In the genomic region with DNA sequence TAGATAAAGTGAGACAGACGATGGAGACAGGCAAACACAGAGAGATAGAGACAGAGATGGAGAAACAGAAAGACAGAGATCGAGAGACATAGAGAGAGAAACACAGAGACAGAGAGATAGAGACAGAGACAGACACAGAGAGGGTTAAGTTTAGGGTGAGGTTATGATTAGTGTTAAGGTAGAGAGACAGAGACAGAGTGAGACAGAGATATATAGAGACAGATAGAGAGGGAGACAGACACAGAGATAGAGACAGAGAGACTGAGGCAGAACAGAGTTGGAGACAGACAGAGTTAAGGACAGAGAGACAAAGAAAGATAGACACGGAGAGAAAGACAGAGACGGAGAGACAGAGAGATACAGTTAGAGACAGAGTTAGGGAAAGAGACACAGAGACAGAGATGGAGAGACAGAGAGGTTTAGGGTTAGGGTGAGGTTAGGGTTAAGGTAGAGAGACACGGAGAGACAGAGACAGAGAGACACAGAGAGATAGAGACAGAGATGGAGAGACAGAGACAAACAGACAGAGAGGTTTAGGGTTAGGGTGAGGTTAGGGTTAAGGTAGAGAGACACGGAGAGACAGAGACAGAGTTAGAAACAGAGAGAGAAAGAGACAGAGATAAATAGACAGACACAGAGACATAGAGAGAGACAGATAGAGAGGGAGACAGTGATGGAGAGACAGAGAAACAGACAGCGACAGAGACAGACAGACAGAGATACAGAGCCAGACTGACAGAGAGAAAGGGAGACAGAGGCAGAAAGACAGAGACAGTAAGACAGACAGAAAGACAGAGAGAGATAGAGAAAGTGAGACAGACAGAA, we compare ENCODE assay signal across 23 mouse cellular contexts. TPM values are rescaled to one million over a fixed set of nuclear protein-coding genes. Genes with fewer than 3 reads are reported as not detected.
DNase-seq lines count a peak whose midpoint lies in the region; ATAC-seq and TF ChIP-seq lines count a peak whose summit lies in the region.
"Had no signal": no experiment of that assay in that cellular context is flagged by ENCODE, and none has a peak within 500 bp of the region (broad histone marks: within the 10 kb centered on the region; RNA-seq: fewer than 3 reads in every experiment).

No protein-coding gene starts in this region.

- no peak for TF ChIP-seq EP300 in MEL (IDR thresholded peaks at IDR 0.05; ENCODE audit: low read depth in 1 of 2, low read length in 2 of 2)

- no peaks in the 10 kb centered on the region for H3K27me3 ChIP-seq in MEL (ENCODE audit: control insufficient read depth in 1 of 2, insufficient read depth in 2 of 2, low read length in 2 of 2)
- no peaks in the 10 kb centered on the region for H3K27me3 ChIP-seq in hindbrain, embryonic 10.5 days (ENCODE audit: insufficient read depth, poor library complexity, severe bottlenecking)
- no peaks in the 10 kb centered on the region for H3K27me3 ChIP-seq in midbrain, embryonic 16.5 days (ENCODE audit: control insufficient read depth, insufficient read depth, low read depth, low read length)
- H3K27me3 ChIP-seq: heart, embryonic 15.5 days; limb, embryonic 12.5 days; neural tube, embryonic 15.5 days had no signal

- H3K27ac ChIP-seq in MEL (ENCODE audit: control insufficient read depth, low read depth, low read length) = no peak overlapping the region
- H3K27ac ChIP-seq in hindbrain, embryonic 10.5 days = no peak overlapping the region
- H3K27ac ChIP-seq in midbrain, embryonic 16.5 days (ENCODE audit: low read length) = no peak overlapping the region
- H3K27ac ChIP-seq: heart, embryonic 15.5 days; limb, embryonic 12.5 days; neural tube, embryonic 15.5 days had no signal

- peak; percentile 3 for DNase-seq in embryo, embryonic 10 days (ENCODE audit: low spot score)
- DNase-seq in embryo, embryonic 10.5 days (ENCODE audit: low spot score) = no peak
- DNase-seq in MEL (ENCODE audit: low read depth, low spot score) = peak; percentile 57
- DNase-seq in forelimb bud, embryonic 11.5 days (ENCODE audit: low read depth, low spot score) = peak; percentile 63
- DNase-seq in yolk sac, embryonic 10.5 days (ENCODE audit: low spot score) = peak; percentile 1
- no peak for DNase-seq in gastrocnemius, postnatal 4 days (ENCODE audit: low spot score in 2 of 2)
- DNase-seq in hindbrain, embryonic 10.5 days (ENCODE audit: low spot score) = no peak
- DNase-seq: kidney, adult 8-10 months; layer of hippocampus, postnatal 36 days; lung, adult 18-20 months had no signal

- no peak for TF ChIP-seq POLR2A in MEL (IDR thresholded peaks at IDR 0.05; ENCODE audit: control insufficient read depth in 1 of 2, insufficient read depth in 1 of 2, low read depth in 1 of 2, low read length in 2 of 2, poor library complexity in 1 of 2)

- no peak overlapping the region for H3K4me3 ChIP-seq in MEL (ENCODE audit: control insufficient read depth in 1 of 2, insufficient read depth in 1 of 2, low read depth in 2 of 2, low read length in 2 of 2)
- no peak overlapping the region for H3K4me3 ChIP-seq in hindbrain, embryonic 10.5 days
- H3K4me3 ChIP-seq in midbrain, embryonic 16.5 days (ENCODE audit: low read depth, low read length) = no peak overlapping the region
- H3K4me3 ChIP-seq: heart, embryonic 15.5 days; limb, embryonic 12.5 days; neural tube, embryonic 15.5 days had no signal

- 52% methylated on average over 4 of the region's 7 CpGs for WGBS in hindbrain, embryonic 10.5 days
- 54% methylated on average over 4 of the region's 7 CpGs for WGBS in midbrain, embryonic 16.5 days

- no peaks in the 10 kb centered on the region for H3K79me2 ChIP-seq in MEL (ENCODE audit: control insufficient read depth, insufficient read depth, low read length, poor library complexity)

- TF ChIP-seq CTCF in MEL (IDR thresholded peaks at IDR 0.05 in 2 of 3, conservative IDR thresholded peaks at IDR 0.05 in 1 of 3; ENCODE audit: control insufficient read depth in 1 of 3, insufficient read depth in 1 of 3, low read depth in 2 of 3, low read length in 3 of 3, poor library complexity in 1 of 3, severe bottlenecking in 1 of 3) = no peak

- H3K4me2 ChIP-seq in midbrain, embryonic 16.5 days (ENCODE audit: low read length) = no peak overlapping the region
- H3K4me2 ChIP-seq: heart, embryonic 15.5 days; limb, embryonic 12.5 days; neural tube, embryonic 15.5 days had no signal

- H3K36me3 ChIP-seq in MEL (ENCODE audit: control insufficient read depth in 1 of 2, insufficient read depth in 2 of 2, low read length in 2 of 2) = no peaks in the 10 kb centered on the region
- peaks cover 41% of the 10 kb centered on the region for H3K36me3 ChIP-seq in hindbrain, embryonic 10.5 days
- peaks cover 17% of the 10 kb centered on the region for H3K36me3 ChIP-seq in midbrain, embryonic 16.5 days (ENCODE audit: control insufficient read depth, insufficient read depth, low read length)

- H3K9ac ChIP-seq in MEL (ENCODE audit: control insufficient read depth, low read depth, low read length, poor library complexity, severe bottlenecking) = no peak overlapping the region
- H3K9ac ChIP-seq in midbrain, embryonic 16.5 days (ENCODE audit: low read depth, low read length) = no peak overlapping the region
- H3K9ac ChIP-seq: heart, embryonic 15.5 days; limb, embryonic 12.5 days; neural tube, embryonic 15.5 days had no signal

- TF ChIP-seq RAD21 in MEL (IDR thresholded peaks at IDR 0.05; ENCODE audit: low read depth, low read length) = no peak

- H3K9me3 ChIP-seq in MEL (replicated peaks; ENCODE audit: insufficient read depth, low read length) = peaks cover 7% of the 10 kb centered on the region
- H3K9me3 ChIP-seq in hindbrain, embryonic 10.5 days = peaks cover 56% of the 10 kb centered on the region
- H3K9me3 ChIP-seq in midbrain, embryonic 16.5 days (replicated peaks; ENCODE audit: control insufficient read depth, low read length, poor library complexity, severe bottlenecking) = peaks cover 40% of the 10 kb centered on the region

- no peak for ATAC-seq in midbrain, embryonic 16.5 days
- ATAC-seq: activated CD4-positive, CD25-positive, alpha-beta regulatory T cell, adult 4 months; forebrain, embryonic 16.5 days; hindbrain, embryonic 16.5 days had no signal

- H3K4me1 ChIP-seq in MEL (ENCODE audit: control insufficient read depth in 1 of 2, insufficient read depth in 2 of 2, low read length in 2 of 2) = no peaks in the 10 kb centered on the region
- H3K4me1 ChIP-seq in hindbrain, embryonic 10.5 days (replicated peaks) = no peaks in the 10 kb centered on the region
- H3K4me1 ChIP-seq in midbrain, embryonic 16.5 days (ENCODE audit: control insufficient read depth, insufficient read depth, low read length) = no peaks in the 10 kb centered on the region
- H3K4me1 ChIP-seq: heart, embryonic 15.5 days; limb, embryonic 12.5 days; neural tube, embryonic 15.5 days had no signal

TF ChIP-seq in MEL, 35 proteins besides CTCF, POLR2A, EP300 and RAD21:
- TF ChIP-seq ZNF384 (IDR thresholded peaks at IDR 0.05; ENCODE audit: low read depth, low read length) (no peak), NRF1 (IDR thresholded peaks at IDR 0.05; ENCODE audit: insufficient read depth, low read depth, low read length, poor library complexity, severe bottlenecking) (no peak), MAFK (IDR thresholded peaks at IDR 0.05; ENCODE audit: borderline replicate concordance, low read depth, low read length) (no peak), BHLHE40 (IDR thresholded peaks at IDR 0.05; ENCODE audit: borderline replicate concordance, low read depth, low read length) (no peak), GATA1 (IDR thresholded peaks at IDR 0.05; ENCODE audit: low read depth, low read length) (no peak), ZMIZ1 (IDR thresholded peaks at IDR 0.05; ENCODE audit: low read depth, low read length) (no peak), POLR2AphosphoS2 (IDR thresholded peaks at IDR 0.05; ENCODE audit: low read length) (no peak), NELFE (IDR thresholded peaks at IDR 0.05; ENCODE audit: low read depth, low read length) (no peak), MYC (IDR thresholded peaks at IDR 0.05; ENCODE audit: low read depth, low read length) (no peak), MYB (IDR thresholded peaks at IDR 0.05; ENCODE audit: low read depth, low read length) (no peak), ELF1 (IDR thresholded peaks at IDR 0.05; ENCODE audit: low read depth, low read length) (no peak), CHD2 (IDR thresholded peaks at IDR 0.05; ENCODE audit: low read length) (no peak), TBP (IDR thresholded peaks at IDR 0.05; ENCODE audit: low read depth, low read length) (no peak), ZC3H11A (IDR thresholded peaks at IDR 0.05; ENCODE audit: low read depth, low read length) (no peak), MEF2A (IDR thresholded peaks at IDR 0.05; ENCODE audit: extremely low read depth, insufficient replicate concordance, low read depth, low read length, poor library complexity, severe bottlenecking) (no peak)

RNA-seq across cellular contexts. Expression of a gene that starts 16.8 kb away (rescaled TPM):
- not detected in 2 replicates for total RNA-seq in MEL (2012; rRNA removed)
- polyA plus RNA-seq in MEL (2012; ENCODE audit: insufficient read depth in 1 of 2, insufficient read length in 2 of 2, low read depth in 1 of 2, low replicate concordance in 2 of 2, missing spikeins in 1 of 2) = not detected
- total RNA-seq in gastrocnemius, postnatal 4 days (2021) = not detected
- polyA plus RNA-seq in hindbrain, embryonic 10.5 days (2016; fragmentation: Nextera tagmentation; extraction: Ambion mirVana) = not detected in 2 replicates
- not detected in 2 replicates for polyA plus RNA-seq in midbrain, embryonic 16.5 days (2015; fragmentation: Nextera tagmentation; extraction: Ambion mirVana)
- total RNA-seq: adrenal gland, postnatal 4 days; gastrocnemius, postnatal 36 days; layer of hippocampus, postnatal 36 days; midbrain, postnatal 0 days had no signal
- polyA plus RNA-seq: activated CD4-positive, CD25-positive, alpha-beta regulatory T cell, adult 4 months; C2C12; cortical plate, adult 2 months; forebrain, embryonic 16.5 days; heart, embryonic 15.5 days; hindbrain, embryonic 16.5 days; large intestine, adult 2 months; limb, embryonic 12.5 days; midbrain, postnatal 0 days; neural tube, embryonic 15.5 days had no signal

RNA-seq across cellular contexts. Expression of a gene that starts 46.7 kb away (rescaled TPM):
- total RNA-seq in MEL (2012; rRNA removed) = not detected in 2 replicates
- polyA plus RNA-seq in MEL (2012; ENCODE audit: insufficient read depth in 1 of 2, insufficient read length in 2 of 2, low read depth in 1 of 2, low replicate concordance in 2 of 2, missing spikeins in 1 of 2) = not detected
- total RNA-seq in gastrocnemius, postnatal 4 days (2021) = not detected
- not detected in 2 replicates for polyA plus RNA-seq in hindbrain, embryonic 10.5 days (2016; fragmentation: Nextera tagmentation; extraction: Ambion mirVana)
- polyA plus RNA-seq in midbrain, embryonic 16.5 days (2015; fragmentation: Nextera tagmentation; extraction: Ambion mirVana) = not detected in 2 replicates
- total RNA-seq: adrenal gland, postnatal 4 days; gastrocnemius, postnatal 36 days; layer of hippocampus, postnatal 36 days; midbrain, postnatal 0 days had no signal
- polyA plus RNA-seq: activated CD4-positive, CD25-positive, alpha-beta regulatory T cell, adult 4 months; C2C12; cortical plate, adult 2 months; forebrain, embryonic 16.5 days; heart, embryonic 15.5 days; hindbrain, embryonic 16.5 days; large intestine, adult 2 months; limb, embryonic 12.5 days; midbrain, postnatal 0 days; neural tube, embryonic 15.5 days had no signal

Comparison
In these comparisons a context has a peak if more than half of its experiments do, and no peak if none do; other contexts are left out.
1. DNase-seq: peak in embryo, embryonic 10 days (single experiment), MEL (single experiment), forelimb bud, embryonic 11.5 days (single experiment) and yolk sac, embryonic 10.5 days (single experiment); none in embryo, embryonic 10.5 days (single experiment), gastrocnemius, postnatal 4 days (0 of 2) and hindbrain, embryonic 10.5 days (single experiment).